ENCODE assay signal across 13 mouse cellular contexts in genomic region chr10:117043497-117044166, GRCm38 (mm10). TPM values are rescaled to one million over a fixed set of nuclear protein-coding genes. Genes with fewer than 3 reads are reported as not detected.
DNase-seq lines count a peak whose midpoint lies in the region; ATAC-seq lines count a peak whose summit lies in the region.
"Not testable (repeated sequence)": the region's sequence is repeated elsewhere in the genome, so short reads cannot be mapped to it uniquely, and the experiment has no call there.
"Had no signal": no experiment of that assay in that cellular context is flagged by ENCODE, and none has a peak within 500 bp of the region (broad histone marks: within the 10 kb centered on the region; RNA-seq: fewer than 3 reads in every experiment).

No protein-coding gene starts in this region.

- 0 out of 2 replicates have a peak overlapping the region, but pooled peaks have one; percentile 15 for H3K4me2 ChIP-seq in embryonic facial prominence, embryonic 12.5 days (replicated peaks)
- H3K4me2 ChIP-seq in liver, embryonic 13.5 days, result peak overlapping the region; percentile 36

- not testable (repeated sequence) for ATAC-seq in embryonic facial prominence, embryonic 12.5 days (ENCODE audit: insufficient number of reproducible peaks, insufficient read depth, low FRiP score, low TSS enrichment)
- ATAC-seq in liver, embryonic 13.5 days (ENCODE audit: low read depth), result peak; percentile 49

- not testable (repeated sequence) for H3K9me3 ChIP-seq in embryonic facial prominence, embryonic 12.5 days; heart, embryonic 10.5 days; limb, embryonic 10.5 days (replicated peaks); liver, embryonic 13.5 days (replicated peaks)

- WGBS in embryonic facial prominence, embryonic 12.5 days, result 53% methylated on average over 14 of the region's 16 CpGs
- WGBS in heart, embryonic 10.5 days, result 25% methylated on average over 16 of the region's 16 CpGs
- 57% methylated on average over 16 of the region's 16 CpGs for WGBS in limb, embryonic 10.5 days
- WGBS in liver, embryonic 13.5 days (ENCODE audit: insufficient replicate concordance), result 30% methylated on average over 16 of the region's 16 CpGs

- H3K36me3 ChIP-seq in embryonic facial prominence, embryonic 12.5 days; heart, embryonic 10.5 days; limb, embryonic 10.5 days; liver, embryonic 13.5 days: not testable (repeated sequence)

- not testable (repeated sequence) for H3K9ac ChIP-seq in embryonic facial prominence, embryonic 12.5 days; liver, embryonic 13.5 days

- H3K27me3 ChIP-seq in embryonic facial prominence, embryonic 12.5 days; heart, embryonic 10.5 days (ENCODE audit: insufficient read depth, poor library complexity, severe bottlenecking): not testable (repeated sequence)
- peaks cover 17% of the 10 kb centered on the region; the same call in 1 of the 2 replicates for H3K27me3 ChIP-seq in limb, embryonic 10.5 days (ENCODE audit: low read depth, poor library complexity, severe bottlenecking)
- peaks cover 15% of the 10 kb centered on the region for H3K27me3 ChIP-seq in liver, embryonic 13.5 days

- peak; percentile 78 for DNase-seq in ES-CJ7 (ENCODE audit: low read depth, low spot score)
- peak; percentile 86 for DNase-seq in heart, embryonic 10.5 days (ENCODE audit: low spot score)
- peak; percentile 74 for DNase-seq in heart, postnatal 4 days
- DNase-seq in limb, embryonic 10.5 days (ENCODE audit: low spot score), result not testable (repeated sequence)
- peak; percentile 42 for DNase-seq in liver, embryonic 13.5 days
- peak; percentile 12 for DNase-seq in lung, postnatal 36 days

- not testable (repeated sequence) for H3K27ac ChIP-seq in embryonic facial prominence, embryonic 12.5 days; limb, embryonic 10.5 days; liver, embryonic 13.5 days
- peak overlapping the region; percentile 76 for H3K27ac ChIP-seq in heart, embryonic 10.5 days

- H3K4me3 ChIP-seq in embryonic facial prominence, embryonic 12.5 days; liver, embryonic 13.5 days (replicated peaks): not testable (repeated sequence)
- 0 out of 2 replicates have a peak overlapping the region, but pooled peaks have one; percentile 18 for H3K4me3 ChIP-seq in heart, embryonic 10.5 days
- peak overlapping the region; percentile 27 for H3K4me3 ChIP-seq in limb, embryonic 10.5 days

- H3K4me1 ChIP-seq in embryonic facial prominence, embryonic 12.5 days, result peaks cover 11% of the 10 kb centered on the region
- H3K4me1 ChIP-seq in heart, embryonic 10.5 days, result peaks cover 46% of the 10 kb centered on the region
- peaks cover 37% of the 10 kb centered on the region for H3K4me1 ChIP-seq in limb, embryonic 10.5 days
- peaks cover 16% of the 10 kb centered on the region for H3K4me1 ChIP-seq in liver, embryonic 13.5 days (replicated peaks)

RNA-seq across cellular contexts. Expression of gene Lrrc10, which starts 1.5 kb away (rescaled TPM):
- polyA plus RNA-seq in embryonic facial prominence, embryonic 12.5 days (2016; fragmentation: Nextera tagmentation; extraction: Ambion mirVana), result not detected in 2 replicates
- polyA plus RNA-seq in heart, embryonic 10.5 days (2016; fragmentation: Nextera tagmentation; extraction: Ambion mirVana), result 26.7 and 49.9 TPM in 2 replicates
- 100 to 1,000 TPM; 102 to 106 TPM for total RNA-seq in heart, postnatal 4 days (2021)
- polyA plus RNA-seq in limb, embryonic 10.5 days (2016; fragmentation: Nextera tagmentation; extraction: Ambion mirVana), result 0.10 TPM in 1 of 2 replicates, not detected in the other
- polyA plus RNA-seq in liver, embryonic 13.5 days (2015; fragmentation: Nextera tagmentation; extraction: Ambion mirVana), result 0.10 TPM in 1 of 2 replicates, not detected in the other
- total RNA-seq: adrenal gland, adult 2 months; forebrain, postnatal 0 days; left cerebral cortex, postnatal 4 days had no signal
- polyA plus RNA-seq: adrenal gland, adult 2 months; cerebellum, adult 2 months; forebrain, postnatal 0 days; hindbrain, embryonic 10.5 days; midbrain, embryonic 11.5 days had no signal

RNA-seq across cellular contexts. Expression of gene Cct2, which starts 20.0 kb away (rescaled TPM):
- polyA plus RNA-seq in embryonic facial prominence, embryonic 12.5 days (2016; fragmentation: Nextera tagmentation; extraction: Ambion mirVana), result 251 and 257 TPM in 2 replicates
- polyA plus RNA-seq in heart, embryonic 10.5 days (2016; fragmentation: Nextera tagmentation; extraction: Ambion mirVana), result 220 and 292 TPM in 2 replicates
- 100 to 1,000 TPM; 188 to 195 TPM for total RNA-seq in heart, postnatal 4 days (2021)
- polyA plus RNA-seq in limb, embryonic 10.5 days (2016; fragmentation: Nextera tagmentation; extraction: Ambion mirVana), result 350 and 402 TPM in 2 replicates
- polyA plus RNA-seq in liver, embryonic 13.5 days (2015; fragmentation: Nextera tagmentation; extraction: Ambion mirVana), result 220 and 240 TPM in 2 replicates

RNA-seq across cellular contexts. Expression of gene Best3, which starts 57.5 kb away (rescaled TPM):
- polyA plus RNA-seq in embryonic facial prominence, embryonic 12.5 days (2016; fragmentation: Nextera tagmentation; extraction: Ambion mirVana), result 0.56 and 0.59 TPM in 2 replicates
- polyA plus RNA-seq in heart, embryonic 10.5 days (2016; fragmentation: Nextera tagmentation; extraction: Ambion mirVana), result 0.18 and 0.20 TPM in 2 replicates
- 1 to 10 TPM; 1.2 to 1.7 TPM for total RNA-seq in heart, postnatal 4 days (2021)
- 0.05 TPM in 1 of 2 replicates, not detected in the other for polyA plus RNA-seq in limb, embryonic 10.5 days (2016; fragmentation: Nextera tagmentation; extraction: Ambion mirVana)
- 0.03 TPM in 1 of 2 replicates, not detected in the other for polyA plus RNA-seq in liver, embryonic 13.5 days (2015; fragmentation: Nextera tagmentation; extraction: Ambion mirVana)
- total RNA-seq: forebrain, postnatal 0 days had no signal
- polyA plus RNA-seq: hindbrain, embryonic 10.5 days; midbrain, embryonic 11.5 days had no signal

Comparison
In these comparisons a context has a peak if more than half of its experiments do, and no peak if none do; other contexts are left out.
1. RNA of gene Lrrc10, which starts 1.5 kb away (polyA plus RNA-seq): 26.7 to 49.9 TPM in heart, embryonic 10.5 days; 0.10 TPM in limb, embryonic 10.5 days, not detected in embryonic facial prominence, embryonic 12.5 days and 0.10 TPM in liver, embryonic 13.5 days; every median in the first group is over 10 times any median in the second.